Mouse (Mus musculus) frontal cortex, postnatal 36 days (tissue): ENCODE measurements around the gene Skida1.

ENCODE experiments used
- DNase-seq, 2 experiments: peaks; one replicate each; pipeline ENCODE4 v3.0.0; 2022; ENCODE audit warnings: low spot score in 2 of 2

Skida1 gene

DNA sequence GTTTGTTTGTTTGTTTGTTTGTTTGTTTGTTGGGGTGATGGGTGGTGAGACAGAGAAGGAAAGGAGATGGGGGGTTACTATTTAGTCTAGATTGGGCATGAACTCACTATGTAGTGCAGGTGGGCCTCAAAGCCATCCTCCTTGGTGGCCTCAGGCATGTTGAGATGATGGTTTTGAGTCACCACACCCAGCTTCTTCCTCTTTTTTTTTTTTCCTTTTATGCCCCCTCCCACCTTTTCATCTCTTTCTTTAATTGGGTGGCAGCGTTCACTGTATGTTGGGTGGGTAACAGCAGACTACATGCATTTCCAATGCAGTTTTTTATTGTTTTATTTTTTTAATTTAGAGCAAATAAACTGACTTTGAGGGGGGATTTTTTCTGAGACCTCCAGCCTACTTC lies 32.2 kb downstream of the Skida1 start:
- DNase-seq: no peak

DNA sequence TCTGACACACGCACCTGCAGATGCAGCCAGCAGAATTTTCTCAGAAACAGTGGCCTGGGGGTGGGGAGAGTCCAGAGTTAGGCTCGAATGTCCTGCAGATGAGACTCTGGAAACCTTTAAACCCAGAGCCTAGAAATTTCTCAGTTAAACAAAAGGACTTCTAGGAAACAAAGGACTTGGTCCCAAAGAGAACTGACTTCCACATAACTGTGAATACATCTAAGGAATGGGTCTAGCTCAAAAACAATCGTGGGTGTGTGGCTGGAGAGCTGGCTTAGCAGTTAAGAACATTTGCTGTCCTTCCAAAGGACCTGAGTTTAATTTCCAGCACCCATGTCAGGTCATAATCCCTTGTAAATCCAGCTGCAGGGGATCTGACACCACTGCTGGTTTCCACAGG lies 33.3 kb downstream of the Skida1 start:
- no peak for DNase-seq

DNA sequence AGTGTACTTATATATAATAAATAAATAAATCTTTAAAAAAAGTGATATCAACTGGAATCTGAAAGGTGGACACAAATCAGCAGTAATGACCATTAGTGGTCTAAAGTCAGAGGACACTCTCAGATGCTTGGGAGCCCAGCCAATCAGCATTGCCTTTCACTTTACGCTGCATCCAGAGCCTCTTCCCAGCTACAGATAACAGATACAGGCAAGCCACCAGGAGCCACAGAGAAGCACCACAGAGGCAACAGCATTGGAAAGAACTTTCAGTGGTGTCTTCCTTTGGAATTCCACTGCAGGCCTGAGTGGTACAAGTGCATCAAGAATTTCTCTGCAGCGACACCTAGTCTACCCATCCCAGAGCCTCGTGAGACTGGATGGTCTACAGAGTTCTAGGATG lies 36.0 kb downstream of the Skida1 start:
- no peak for DNase-seq

DNA sequence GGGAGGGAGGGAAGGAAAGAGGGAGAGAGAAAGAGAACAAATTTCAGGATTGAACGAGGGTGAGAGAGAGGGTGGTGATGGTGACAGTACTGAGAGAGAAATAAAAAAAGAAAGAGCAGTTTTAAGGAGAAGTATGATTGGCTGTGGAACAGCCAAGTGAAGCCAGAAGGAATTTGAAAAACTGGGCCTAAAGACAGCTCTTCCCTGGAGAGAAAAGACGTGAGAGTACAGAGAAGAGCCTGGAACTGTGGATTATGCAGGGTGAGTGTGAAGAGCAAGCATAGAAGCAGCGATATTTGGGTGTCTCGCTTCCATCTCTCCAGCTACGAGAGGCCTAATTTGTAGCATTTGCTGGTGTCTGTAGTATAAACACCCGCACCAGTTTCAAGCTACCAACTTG lies 37.6 kb downstream of the Skida1 start:
- peak in 1 of 2 experiments; percentile 9 for DNase-seq

DNA sequence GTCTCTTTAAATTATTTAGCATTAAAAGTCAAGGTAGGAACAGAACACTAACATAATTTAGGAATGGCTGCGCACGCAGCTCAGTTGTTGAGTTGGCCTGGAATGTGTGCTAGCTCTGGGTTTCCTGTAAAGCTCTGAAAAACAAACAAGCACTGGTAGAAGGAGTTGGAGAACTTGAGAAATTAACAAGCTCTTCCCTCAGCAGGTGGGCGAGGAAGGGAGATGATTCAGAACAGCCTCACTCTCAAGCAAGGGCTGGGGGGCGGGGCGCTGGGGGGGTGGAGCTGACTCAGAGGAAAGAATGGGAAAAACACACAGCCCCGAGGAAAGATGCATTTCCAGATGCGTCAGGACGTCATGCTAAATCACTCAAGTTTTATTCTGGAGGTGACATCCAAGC lies 43.7 kb downstream of the Skida1 start:
- peak; percentile 3 to 23 for DNase-seq

DNA sequence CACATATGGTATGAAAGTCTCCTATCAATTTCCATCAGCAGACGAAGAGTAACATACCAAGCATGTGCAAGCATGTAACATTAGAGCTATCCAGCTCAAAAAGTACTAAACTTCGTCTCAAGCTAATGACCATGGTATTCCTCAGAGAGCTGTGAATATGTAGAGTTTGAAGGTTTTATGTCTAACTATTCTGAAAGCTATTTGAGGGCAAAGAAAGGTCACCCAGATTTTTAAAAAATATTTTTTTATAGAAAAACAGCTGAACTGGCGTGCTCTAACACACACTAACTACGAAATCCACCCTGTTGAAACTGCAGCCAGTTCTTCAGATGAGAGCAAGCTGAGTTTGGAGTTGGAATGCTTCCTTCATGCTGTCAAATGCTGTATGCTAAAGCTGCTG lies 44.6 kb downstream of the Skida1 start:
- no peak for DNase-seq

DNA sequence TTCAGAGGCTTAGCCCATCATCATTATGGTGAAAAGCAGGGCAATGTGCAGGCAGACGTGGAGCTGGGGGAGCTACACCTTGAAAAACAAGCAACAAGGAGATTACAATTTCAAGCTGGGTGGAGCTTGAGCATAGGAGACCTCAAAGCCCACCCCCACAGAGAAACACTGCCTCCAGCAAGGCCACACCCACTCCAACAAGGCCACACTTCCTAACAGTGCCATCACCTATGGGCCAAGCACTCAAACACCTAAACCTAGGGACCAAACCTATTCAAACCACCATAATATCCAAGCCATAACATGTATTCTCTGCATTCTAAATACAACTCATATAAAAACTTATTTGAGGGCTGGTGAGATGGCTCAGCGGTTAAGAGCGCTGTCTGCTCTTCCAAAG lies 46.5 kb downstream of the Skida1 start:
- no peak for DNase-seq

DNA sequence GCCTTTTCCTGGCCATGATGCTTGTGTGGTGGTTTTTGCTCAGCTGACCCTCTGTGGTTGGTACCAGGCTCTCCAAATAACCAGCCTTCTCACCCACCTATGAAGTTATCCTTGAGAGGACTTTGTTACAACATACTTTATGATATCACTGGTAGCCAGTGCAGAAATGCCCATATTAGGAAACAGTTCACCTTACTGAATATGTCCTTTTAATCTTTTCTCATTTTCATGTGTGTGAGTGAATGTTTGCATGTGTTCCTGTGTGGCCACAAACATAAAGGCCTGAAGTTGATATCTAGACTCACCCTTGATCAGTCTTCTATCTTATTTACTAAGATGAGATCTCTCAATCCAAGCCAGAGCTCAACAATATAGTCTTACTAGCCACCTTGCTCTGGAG lies 52.0 kb downstream of the Skida1 start, which contains the start of gene H2al2a:
H2al2a (minus strand) TSS at position 101 of the 400 bp plus-strand sequence.
- DNase-seq: no peak
